Mouse (Mus musculus) forebrain, postnatal 0 days (tissue): ENCODE results near the gene Tmem159. TPM values are rescaled to one million over a fixed set of nuclear protein-coding genes. Genes with fewer than 3 reads are reported as not detected.

ENCODE experiments used
- ATAC-seq: fragments of 200-750 bp; cut with Nextera tagmentation; 2 replicates; pipeline ENCODE4 v1.8.0; 2017; ENCODE audit warnings: mild to moderate bottlenecking, moderate library complexity
- DNase-seq: peaks from one replicate; pipeline ENCODE4 v3.0.0-alpha.2; 2015
- H3K27ac ChIP-seq: fragments of 300-500 bp; sonication (generic); 2 replicates; pipeline ENCODE4 v1.5.1; 2014; ENCODE audit warnings: low read depth, mild to moderate bottlenecking, antibody characterized with exemption, low read length, moderate library complexity, mixed read lengths
- H3K27me3 ChIP-seq: fragments of 300-500 bp; sonication (generic); 2 replicates; pipeline ENCODE4 v1.6.1; 2014; ENCODE audit warnings: mild to moderate bottlenecking, low read length, mixed read lengths; ENCODE audit not compliant: insufficient read depth
- H3K36me3 ChIP-seq: fragments of 300-500 bp; sonication (generic); 2 replicates; pipeline ENCODE4 v1.6.1; 2014; ENCODE audit warnings: mild to moderate bottlenecking, moderate library complexity; ENCODE audit not compliant: insufficient read depth
- H3K4me1 ChIP-seq: fragments of 300-500 bp; sonication (generic); 2 replicates; pipeline ENCODE4 v1.6.1; 2014; ENCODE audit warnings: antibody characterized with exemption; ENCODE audit not compliant: insufficient read depth
- H3K4me2 ChIP-seq: fragments of 300-500 bp; sonication (generic); 2 replicates; pipeline ENCODE4 v1.6.1; 2014; ENCODE audit warnings: low read depth, mild to moderate bottlenecking, moderate library complexity
- H3K4me3 ChIP-seq: fragments of 300-500 bp; sonication (generic); 2 replicates; pipeline ENCODE4 v1.5.1; 2014; ENCODE audit warnings: low read depth, low read length, mixed read lengths
- H3K9ac ChIP-seq: fragments of 300-500 bp; sonication (generic); 2 replicates; pipeline ENCODE4 v1.6.1; 2014; ENCODE audit warnings: mild to moderate bottlenecking
- H3K9me3 ChIP-seq: fragments of 300-500 bp; sonication (generic); 2 replicates; pipeline ENCODE4 v1.6.1; 2016; ENCODE audit warnings: low read length
- CTCF ChIP-seq: sonication (generic); IDR thresholded peaks from 2 replicates; pipeline ENCODE4 v1.5.1; 2016; ENCODE audit warnings: antibody characterized with exemption, control low read depth, low read depth
- WGBS: fragments of 180-500 bp; shearing (Covaris S2); extraction: QIAGEN DNeasy Blood & Tissue Kit; methylation state at CpG from one replicate; pipeline ENCODE4 v1.1.7; 2014; 5-methylcytosine and 5-hydroxymethylcytosine counted together
- polyA plus RNA-seq: library from polyadenylated mRNA; unstranded; fragments of >200 nt; fragmentation: Nextera tagmentation; extraction: Ambion mirVana; gene quantifications from 2 replicates; pipeline ENCODE4 v1.2.1, GENCODE M21; 2015
- total RNA-seq: library from RNA; depleted of rRNA; stranded (reverse); fragments of >200 nt; gene quantifications from 2 replicates; pipeline ENCODE4 v1.2.3, GENCODE M21; 2014

Tmem159 gene
- total and polyA plus RNA-seq, 2 experiments from 2014 or later, result 14.6 to 17.4 TPM

DNA sequence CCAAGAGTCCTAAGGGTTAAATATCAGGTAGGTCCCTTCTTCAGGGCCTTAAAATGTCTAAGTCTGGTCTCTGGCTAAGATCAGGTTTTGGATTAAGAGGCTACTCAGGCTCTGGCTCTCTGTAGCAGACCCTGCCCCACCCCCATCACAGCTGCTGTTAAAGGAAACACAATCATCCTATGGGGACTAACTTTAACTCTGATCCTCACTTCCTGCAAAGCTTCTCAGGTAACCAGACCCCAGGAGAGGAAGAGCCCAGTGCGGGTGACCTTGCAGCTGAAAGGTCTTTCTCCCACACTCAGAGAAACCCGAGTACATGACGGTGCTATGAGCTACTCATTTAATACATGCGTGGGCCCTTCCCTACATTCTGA is 25.5 kb downstream of the Tmem159 start:
- H3K27me3 ChIP-seq, result no peaks in the 10 kb centered on the region
- H3K4me3 ChIP-seq, result no peak overlapping the region
- WGBS, result 59% methylated on average over 4 of the region's 4 CpGs
- TF ChIP-seq CTCF, result no peak
- no peak overlapping the region for H3K27ac ChIP-seq
- no peaks in the 10 kb centered on the region for H3K36me3 ChIP-seq
- no peaks in the 10 kb centered on the region for H3K4me1 ChIP-seq
- H3K9ac ChIP-seq, result no peak overlapping the region
- no peak overlapping the region for H3K4me2 ChIP-seq
- ATAC-seq (no peak), DNase-seq (no peak)
- H3K9me3 ChIP-seq, result no peaks in the 10 kb centered on the region

GRCm38 (mm10) chr7:120128951-120129350 is 26.8 kb downstream of the Tmem159 start:
- H3K4me2 ChIP-seq, result no peak overlapping the region
- no peak overlapping the region for H3K27ac ChIP-seq
- no peak overlapping the region for H3K9ac ChIP-seq
- no peak for TF ChIP-seq CTCF
- H3K9me3 ChIP-seq, result no peaks in the 10 kb centered on the region
- H3K27me3 ChIP-seq, result no peaks in the 10 kb centered on the region
- H3K4me3 ChIP-seq, result no peak overlapping the region
- ATAC-seq (peak; percentile 50; the same call in 1 of the 2 replicates), DNase-seq (peak; percentile 43)
- H3K36me3 ChIP-seq, result no peaks in the 10 kb centered on the region
- H3K4me1 ChIP-seq, result no peaks in the 10 kb centered on the region
- WGBS, result 35% methylated on average over 4 of the region's 4 CpGs

DNA sequence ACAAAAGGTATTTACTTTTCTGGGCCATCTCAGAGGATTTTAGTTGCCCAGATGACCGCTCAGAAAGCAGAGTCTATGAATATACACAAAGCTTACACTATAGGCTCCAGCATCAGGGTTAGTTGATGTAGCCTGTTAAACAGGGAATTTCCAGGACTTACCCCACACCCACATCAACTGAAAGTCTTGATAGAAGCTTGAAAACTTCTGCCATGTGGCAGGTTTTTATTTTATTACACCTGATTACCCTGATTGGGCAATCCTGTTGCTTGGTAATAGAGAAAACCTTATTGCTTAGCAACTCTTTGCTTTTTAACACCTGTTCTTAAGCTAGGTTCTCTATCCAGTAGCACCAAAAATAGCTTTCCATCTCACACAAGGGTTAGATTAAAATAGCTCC is 40.6 kb downstream of the Tmem159 start:
- DNase-seq (no peak), ATAC-seq (no peak)
- H3K27ac ChIP-seq, result no peak overlapping the region
- no peak overlapping the region for H3K4me3 ChIP-seq
- WGBS, result 86% methylated on average over 1 of the region's 1 CpGs
- no peaks in the 10 kb centered on the region for H3K4me1 ChIP-seq
- no peak overlapping the region for H3K4me2 ChIP-seq
- no peaks in the 10 kb centered on the region for H3K36me3 ChIP-seq
- H3K9ac ChIP-seq, result no peak overlapping the region
- no peaks in the 10 kb centered on the region for H3K9me3 ChIP-seq
- H3K27me3 ChIP-seq, result peaks cover 4% of the 10 kb centered on the region; the same call in 1 of the 2 replicates
- no peak for TF ChIP-seq CTCF

- no peak within 1 kb of the TSS for H3K9ac ChIP-seq
- H3K4me1 ChIP-seq, result no peaks in the 10 kb centered on the region
- no peak within 1 kb of the TSS for H3K4me3 ChIP-seq
- no peak for TF ChIP-seq CTCF
- no peak for ATAC-seq
- no peak for DNase-seq
- H3K27ac ChIP-seq, result no peak within 1 kb of the TSS
- no peaks in the 10 kb centered on the region for H3K9me3 ChIP-seq
- H3K36me3 ChIP-seq, result no peaks in the 10 kb centered on the region
- H3K4me2 ChIP-seq, result no peak within 1 kb of the TSS
- H3K27me3 ChIP-seq, result peaks cover 4% of the 10 kb centered on the region; the same call in 1 of the 2 replicates
- 80% methylated on average over 9 of the region's 9 CpGs for WGBS
These were observed 43.0 kb downstream of the Tmem159 start, which contains the start of gene Zp2 for GRCm38 (mm10) chr7:120145191-120145590. TSS of gene Zp2 (minus strand) at chr7:120145291.

DNA sequence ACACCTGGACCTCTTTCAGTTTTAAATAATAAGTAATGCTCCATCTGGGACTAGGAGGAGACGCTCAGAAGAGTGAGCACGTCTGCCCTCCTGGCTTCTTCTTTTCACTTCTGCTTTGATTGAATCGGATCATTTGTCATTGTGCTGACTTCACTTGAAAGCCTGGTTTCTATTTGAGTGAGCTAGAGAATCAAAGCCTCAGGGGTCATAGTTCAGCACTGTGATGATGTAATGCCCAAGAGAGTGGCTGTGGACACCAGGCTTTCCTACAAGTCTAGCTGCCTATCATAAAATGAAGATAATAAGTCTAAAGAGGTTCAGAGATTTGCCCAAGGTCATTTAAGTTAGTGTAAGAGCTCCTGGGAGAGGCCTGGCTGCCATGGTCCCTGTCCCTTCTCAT is 48.1 kb downstream of the Tmem159 start:
- WGBS, result 22% methylated on average over 3 of the region's 3 CpGs
- Histone ChIP-seq H3K9ac (no peak overlapping the region), H3K4me3 (no peak overlapping the region), H3K36me3 (no peaks in the 10 kb centered on the region), H3K27me3 (peaks cover 4% of the 10 kb centered on the region; the same call in 1 of the 2 replicates), H3K4me2 (no peak overlapping the region), H3K4me1 (no peaks in the 10 kb centered on the region), H3K9me3 (no peaks in the 10 kb centered on the region), H3K27ac (no peak overlapping the region)
- TF ChIP-seq CTCF, result no peak
- ATAC-seq (no peak), DNase-seq (no peak)

GRCm38 (mm10) chr7:120150898-120151297 is 48.7 kb downstream of the Tmem159 start:
- TF ChIP-seq CTCF, result no peak
- H3K9ac ChIP-seq, result no peak overlapping the region
- 66% methylated on average over 2 of the region's 2 CpGs for WGBS
- H3K27me3 ChIP-seq, result peaks cover 4% of the 10 kb centered on the region; the same call in 1 of the 2 replicates
- ATAC-seq (no peak), DNase-seq (no peak)
- H3K27ac ChIP-seq, result no peak overlapping the region
- no peaks in the 10 kb centered on the region for H3K4me1 ChIP-seq
- H3K9me3 ChIP-seq, result no peaks in the 10 kb centered on the region
- H3K4me3 ChIP-seq, result no peak overlapping the region
- no peaks in the 10 kb centered on the region for H3K36me3 ChIP-seq
- no peak overlapping the region for H3K4me2 ChIP-seq

DNA sequence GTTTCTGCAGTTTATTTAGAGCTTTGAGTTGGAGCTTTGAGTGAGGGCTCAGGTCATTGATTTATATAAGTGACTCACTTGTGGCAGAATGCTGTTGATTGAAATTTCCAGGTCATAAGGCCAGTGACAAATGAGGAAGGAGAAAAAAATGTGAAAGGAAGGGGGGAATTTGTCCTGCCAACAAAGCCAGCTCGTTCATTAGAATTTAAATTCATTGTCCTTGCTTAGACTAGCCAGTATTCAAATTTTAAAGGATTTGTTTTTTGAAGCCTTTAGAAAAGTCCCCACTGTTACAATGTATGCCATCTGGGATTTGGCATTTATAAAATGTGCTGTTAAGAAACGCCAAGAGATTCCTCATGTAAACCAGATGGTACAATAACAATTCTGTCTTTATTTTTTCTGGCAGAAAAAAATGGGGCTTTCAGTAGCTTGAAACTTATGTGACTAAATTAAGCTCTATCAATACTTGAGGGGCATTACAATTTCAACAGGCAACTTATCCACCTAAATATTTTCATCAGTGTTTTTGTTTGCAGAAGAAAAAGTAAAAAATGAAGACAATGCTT is 54.8 kb downstream of the Tmem159 start:
- Histone ChIP-seq H3K36me3 (no peaks in the 10 kb centered on the region), H3K27me3 (no peaks in the 10 kb centered on the region), H3K27ac (peak overlapping the region; percentile 74), H3K4me2 (no peak overlapping the region), H3K9ac (no peak overlapping the region), H3K4me3 (no peak overlapping the region), H3K4me1 (peaks cover 11% of the 10 kb centered on the region), H3K9me3 (no peaks in the 10 kb centered on the region)
- no peak for TF ChIP-seq CTCF
- peak; percentile 69 for DNase-seq
- ATAC-seq, result peak; percentile 85
- 4% methylated on average over 2 of the region's 2 CpGs for WGBS
